Mouse (Mus musculus) lung, embryonic 14.5 days (tissue): ENCODE measurements at regions not wholly inside any gene's neighbourhood (a gene's known extent, or its start where the extent isn't known, plus 50 kb on each side); places are given as distances from the start of the nearest gene placed in this dataset.

Experiments
- ATAC-seq: fragments of 200-750 bp; cut with Nextera tagmentation; 2 replicates; pipeline ENCODE4 v1.8.0; 2017; ENCODE audit warnings: mild to moderate bottlenecking, moderate TSS enrichment, moderate library complexity; ENCODE audit not compliant: insufficient read depth
- DNase-seq: peaks from one replicate; pipeline ENCODE4 v3.0.0-alpha.2; 2015
- H3K27ac ChIP-seq: fragments of 300-500 bp; sonication (generic); 2 replicates; pipeline ENCODE4 v1.5.1; 2014; ENCODE audit warnings: low read depth, mild to moderate bottlenecking, moderate library complexity
- H3K27me3 ChIP-seq: fragments of 300-500 bp; sonication (generic); 2 replicates; pipeline ENCODE4 v1.6.1; 2014; ENCODE audit warnings: low read length, control low read depth; ENCODE audit not compliant: insufficient read depth
- H3K36me3 ChIP-seq: fragments of 300-500 bp; sonication (generic); 2 replicates; pipeline ENCODE4 v1.6.1; 2014; ENCODE audit warnings: control low read depth; ENCODE audit not compliant: insufficient read depth
- H3K4me1 ChIP-seq: fragments of 300-500 bp; sonication (generic); 2 replicates; pipeline ENCODE4 v1.6.1; 2014; ENCODE audit warnings: antibody characterized with exemption, control low read depth; ENCODE audit not compliant: insufficient read depth
- H3K4me2 ChIP-seq: fragments of 300-500 bp; sonication (generic); 2 replicates; pipeline ENCODE4 v1.6.1; 2014; ENCODE audit warnings: mild to moderate bottlenecking
- H3K4me3 ChIP-seq: fragments of 300-500 bp; sonication (generic); 2 replicates; pipeline ENCODE4 v1.5.1; 2014; ENCODE audit warnings: low read depth, low read length
- H3K9ac ChIP-seq: fragments of 300-500 bp; sonication (generic); 2 replicates; pipeline ENCODE4 v1.6.1; 2014
- H3K9me3 ChIP-seq: fragments of 300-500 bp; sonication (generic); 2 replicates; pipeline ENCODE4 v1.6.1; 2016; ENCODE audit warnings: low read depth, low read length, control low read depth
- CTCF ChIP-seq: IDR thresholded peaks from 2 replicates; pipeline ENCODE4 v1.5.1; 2016; ENCODE audit warnings: antibody characterized with exemption, low read depth
- WGBS: fragments of 180-500 bp; shearing (Covaris S2); extraction: QIAGEN DNeasy Blood & Tissue Kit; methylation state at CpG from one replicate; pipeline ENCODE4 v1.1.7; 2014; 5-methylcytosine and 5-hydroxymethylcytosine counted together

GRCm38 (mm10) chr7:122886737-122887136 lies 78.7 kb upstream of the Rbbp6 start:
- peak; percentile 21; the same call in 1 of the 2 replicates for TF ChIP-seq CTCF
- H3K9me3 ChIP-seq, result no peaks in the 10 kb centered on the region
- no peak for DNase-seq
- no peak overlapping the region for H3K4me3 ChIP-seq
- no peaks in the 10 kb centered on the region for H3K4me1 ChIP-seq
- no peak overlapping the region for H3K4me2 ChIP-seq
- H3K36me3 ChIP-seq, result no peaks in the 10 kb centered on the region
- H3K27ac ChIP-seq, result no peak overlapping the region
- H3K27me3 ChIP-seq, result no peaks in the 10 kb centered on the region
- no peak overlapping the region for H3K9ac ChIP-seq
- 72% methylated on average over 3 of the region's 3 CpGs for WGBS
- no peak for ATAC-seq

GRCm38 (mm10) chr7:122897148-122897547 lies 68.3 kb upstream of the Rbbp6 start:
- H3K4me1 ChIP-seq, result no peaks in the 10 kb centered on the region
- no peak overlapping the region for H3K4me3 ChIP-seq
- WGBS, result 63% methylated on average over 2 of the region's 2 CpGs
- H3K9ac ChIP-seq, result no peak overlapping the region
- no peaks in the 10 kb centered on the region for H3K27me3 ChIP-seq
- ATAC-seq (no peak), DNase-seq (no peak)
- no peaks in the 10 kb centered on the region for H3K9me3 ChIP-seq
- H3K4me2 ChIP-seq, result no peak overlapping the region
- H3K27ac ChIP-seq, result no peak overlapping the region
- no peaks in the 10 kb centered on the region for H3K36me3 ChIP-seq
- no peak for TF ChIP-seq CTCF

GRCm38 (mm10) chr7:122906056-122906455 lies 59.4 kb upstream of the Rbbp6 start:
- no peak overlapping the region for H3K27ac ChIP-seq
- WGBS, result 71% methylated on average over 5 of the region's 5 CpGs
- H3K9me3 ChIP-seq, result no peaks in the 10 kb centered on the region
- H3K36me3 ChIP-seq, result no peaks in the 10 kb centered on the region
- no peak overlapping the region for H3K4me3 ChIP-seq
- no peak overlapping the region for H3K4me2 ChIP-seq
- no peaks in the 10 kb centered on the region for H3K4me1 ChIP-seq
- no peak for ATAC-seq
- TF ChIP-seq CTCF, result no peak
- H3K9ac ChIP-seq, result no peak overlapping the region
- no peak for DNase-seq
- no peaks in the 10 kb centered on the region for H3K27me3 ChIP-seq

GRCm38 (mm10) chr7:122909296-122909695 lies 56.2 kb upstream of the Rbbp6 start:
- Histone ChIP-seq H3K4me2 (no peak overlapping the region), H3K27ac (no peak overlapping the region), H3K9ac (no peak overlapping the region), H3K27me3 (no peaks in the 10 kb centered on the region), H3K4me1 (no peaks in the 10 kb centered on the region), H3K9me3 (no peaks in the 10 kb centered on the region), H3K4me3 (no peak overlapping the region), H3K36me3 (no peaks in the 10 kb centered on the region)
- ATAC-seq, result no peak
- peak; percentile 15 for DNase-seq
- WGBS, result 73% methylated on average over 8 of the region's 8 CpGs
- TF ChIP-seq CTCF, result no peak
